Mouse (Mus musculus): ENCODE measurements around the gene Gm21988. TPM values are rescaled to one million over a fixed set of nuclear protein-coding genes. Genes with fewer than 3 reads are reported as not detected.

Gene Gm21988
- total and polyA plus RNA-seq, 3 experiments, result 0.98 to 2.6 (median 1.4) TPM

DNA sequence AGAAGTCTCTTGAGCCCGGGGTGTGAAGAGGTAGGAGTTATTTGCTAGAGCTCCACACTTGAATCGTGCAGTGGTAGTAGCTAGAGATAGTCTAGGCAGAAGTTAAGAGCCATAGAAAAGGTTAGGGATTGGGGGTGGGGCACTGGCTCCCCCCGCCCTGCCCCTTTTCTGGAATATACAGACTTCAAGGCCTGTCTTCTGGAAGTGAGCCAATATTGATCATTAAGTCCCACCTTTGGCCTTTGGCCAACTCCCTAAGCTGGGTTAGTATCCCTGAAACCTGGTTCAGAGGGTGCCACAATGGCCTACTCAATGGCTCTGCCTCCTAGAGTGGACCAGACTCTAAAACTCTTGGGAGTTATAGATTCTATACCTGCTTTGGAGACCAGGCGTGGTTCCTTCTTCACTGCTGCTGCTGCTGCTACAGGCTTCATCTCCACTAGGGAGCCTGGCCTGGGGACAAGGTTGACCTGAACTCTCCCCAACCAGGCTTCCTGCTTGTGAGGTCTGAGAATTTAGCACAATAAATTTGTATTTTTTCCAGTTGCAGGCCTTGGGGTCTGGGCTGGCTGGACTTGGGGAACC is 11.9 kb downstream of the Gm21988 start:
- in situ Hi-C loops (cut with MboI; ENCODE audit: low pct_ligation_motif_present, low pct_unique_long_range_greater_than_20kb, low sequenced_read_pairs), result loop anchor here (25.0 kb wide), 2 partner anchors 385 to 535 kb away; partner anchors contain the start of genes 4930544D05Rik, Chrne and Zfp3

DNA sequence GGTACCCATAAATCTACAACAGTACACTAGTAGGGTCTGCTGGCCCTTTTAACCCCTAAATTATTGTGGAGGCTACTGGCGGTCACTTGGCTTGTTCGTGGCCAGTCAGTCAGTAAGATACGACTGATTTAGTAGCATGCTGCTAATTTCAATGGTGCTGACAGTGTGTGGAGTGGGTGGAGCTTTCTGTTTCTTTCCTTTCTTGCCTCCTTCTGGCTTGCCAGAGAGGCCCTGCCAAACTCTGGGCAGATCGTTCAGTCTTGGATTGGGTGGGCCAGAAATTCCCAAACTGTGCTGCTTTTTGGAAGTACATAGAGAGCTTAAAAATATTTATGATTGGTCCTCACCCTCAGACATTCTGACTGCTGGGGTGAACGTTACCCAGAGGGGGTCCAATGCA is 12.5 kb downstream of the Gm21988 start:
- dilution Hi-C loops (cut with MboI; ENCODE audit: extremely low pct_ligation_motif_present, extremely low pct_unique_long_range_greater_than_20kb, low sequenced_read_pairs), result no loop called here

More for the DNA sequence above, 11.9 kb downstream of the Gm21988 start:
- Histone ChIP-seq H3K4me3 (replicated peaks in 1 of 3; ENCODE audit: low read depth in 2 of 3, low read length in 2 of 3, poor library complexity in 1 of 3) (no peak overlapping the region), H3K27ac (ENCODE audit: insufficient read depth, low read depth) (no peak overlapping the region), H3K4me1 (ENCODE audit: control insufficient read depth in 1 of 2, insufficient read depth in 2 of 2) (peaks cover 0 to 30% of the 10 kb centered on the region in 2 experiments; a peak in 2 of 4 replicates), H3K36me3 (replicated peaks in 1 of 2; ENCODE audit: control insufficient read depth in 1 of 2, insufficient read depth in 1 of 2, low read length in 1 of 2) (peaks cover 0 to 13% of the 10 kb centered on the region in 2 experiments), H3K27me3 (replicated peaks) (peaks cover 2% of the 10 kb centered on the region), H3K9me3 (replicated peaks; ENCODE audit: low read length) (no peaks in the 10 kb centered on the region), H3K9ac (ENCODE audit: insufficient read depth, low read depth) (no peak overlapping the region), H3K4me2 (ENCODE audit: insufficient read depth, low read depth, poor library complexity, severe bottlenecking) (no peak overlapping the region), H3K79me2 (replicated peaks; ENCODE audit: control insufficient read depth, extremely low read depth, insufficient read depth, poor library complexity, severe bottlenecking) (no peaks in the 10 kb centered on the region)
- DNase-seq (ENCODE audit: extremely low read depth), result no peak
- TF ChIP-seq UBTF (IDR thresholded peaks at IDR 0.05; ENCODE audit: low read depth, low read length) (no peak), RAD21 (IDR thresholded peaks at IDR 0.05; ENCODE audit: low read depth, low read length) (no peak), MAX (IDR thresholded peaks at IDR 0.05; ENCODE audit: low read length) (no peak), KAT2A (IDR thresholded peaks at IDR 0.05; ENCODE audit: insufficient replicate concordance, low read length) (no peak), ETS1 (conservative IDR thresholded peaks at IDR 0.05; ENCODE audit: low read depth, low read length) (no peak), MAZ (IDR thresholded peaks at IDR 0.05; ENCODE audit: low read depth, low read length) (no peak), MAFK (IDR thresholded peaks at IDR 0.05; ENCODE audit: insufficient replicate concordance, low read length) (no peak), CTCF (conservative IDR thresholded peaks at IDR 0.05 in 1 of 2, IDR thresholded peaks at IDR 0.05 in 1 of 2; ENCODE audit: low read depth in 2 of 2, low read length in 2 of 2) (no peak), JUND (conservative IDR thresholded peaks at IDR 0.05; ENCODE audit: low read depth, low read length) (no peak), CHD2 (IDR thresholded peaks at IDR 0.05; ENCODE audit: low read length) (no peak), GABPA (IDR thresholded peaks at IDR 0.05; ENCODE audit: insufficient replicate concordance, low read depth, low read length) (no peak), CHD1 (IDR thresholded peaks at IDR 0.05; ENCODE audit: low read depth, low read length) (no peak), ELF1 (IDR thresholded peaks at IDR 0.05; ENCODE audit: low read depth, low read length) (no peak), MYC (IDR thresholded peaks at IDR 0.05; ENCODE audit: low read depth, low read length) (no peak), BHLHE40 (IDR thresholded peaks at IDR 0.05; ENCODE audit: low read depth, low read length) (no peak), MEF2A (IDR thresholded peaks at IDR 0.05; ENCODE audit: borderline replicate concordance, low read depth, low read length) (no peak), NRF1 (IDR thresholded peaks at IDR 0.05; ENCODE audit: low read depth, low read length) (no peak), RCOR1 (conservative IDR thresholded peaks at IDR 0.05; ENCODE audit: low read depth, low read length) (no peak), MXI1 (IDR thresholded peaks at IDR 0.05; ENCODE audit: low read depth, low read length) (no peak), ZMIZ1 (IDR thresholded peaks at IDR 0.05; ENCODE audit: low read depth, low read length) (no peak)
- dilution Hi-C loops (cut with MboI; ENCODE audit: extremely low pct_ligation_motif_present, extremely low pct_unique_long_range_greater_than_20kb, low sequenced_read_pairs), result no loop called here

More for the DNA sequence above, 12.5 kb downstream of the Gm21988 start:
- TF ChIP-seq UBTF (IDR thresholded peaks at IDR 0.05; ENCODE audit: low read depth, low read length), result no peak
- TF ChIP-seq RAD21 (IDR thresholded peaks at IDR 0.05; ENCODE audit: low read depth, low read length), result no peak
- TF ChIP-seq NELFE (IDR thresholded peaks at IDR 0.05; ENCODE audit: low read depth, low read length), result no peak
- no peak for TF ChIP-seq POLR2A (IDR thresholded peaks at IDR 0.05; ENCODE audit: low read depth, low read length)
- no peak for TF ChIP-seq CTCF (conservative IDR thresholded peaks at IDR 0.05 in 1 of 2, IDR thresholded peaks at IDR 0.05 in 1 of 2; ENCODE audit: low read depth in 2 of 2, low read length in 2 of 2)
- no peak for TF ChIP-seq MEF2A (IDR thresholded peaks at IDR 0.05; ENCODE audit: borderline replicate concordance, low read depth, low read length)
- no peak for TF ChIP-seq RCOR1 (conservative IDR thresholded peaks at IDR 0.05; ENCODE audit: low read depth, low read length)
- TF ChIP-seq JUND (conservative IDR thresholded peaks at IDR 0.05; ENCODE audit: low read depth, low read length), result no peak
- TF ChIP-seq JUN (IDR thresholded peaks at IDR 0.05; ENCODE audit: insufficient read depth, low read depth, low read length), result no peak
- TF ChIP-seq IRF4 (IDR thresholded peaks at IDR 0.05; ENCODE audit: low read depth, low read length), result no peak
- TF ChIP-seq BHLHE40 (IDR thresholded peaks at IDR 0.05; ENCODE audit: low read depth, low read length), result no peak
- no peak for TF ChIP-seq ELF1 (IDR thresholded peaks at IDR 0.05; ENCODE audit: low read depth, low read length)
- no peak for TF ChIP-seq MYC (IDR thresholded peaks at IDR 0.05; ENCODE audit: low read depth, low read length)
- no peak for TF ChIP-seq MAX (IDR thresholded peaks at IDR 0.05; ENCODE audit: low read length)
- peaks cover 3 to 34% of the 10 kb centered on the region in 2 experiments; a peak in 3 of 4 replicates for H3K4me1 ChIP-seq (ENCODE audit: control insufficient read depth in 1 of 2, insufficient read depth in 2 of 2)
- no peak overlapping the region for H3K4me2 ChIP-seq (ENCODE audit: insufficient read depth, low read depth, poor library complexity, severe bottlenecking)
- DNase-seq (ENCODE audit: extremely low read depth), result no peak
- in situ Hi-C loops (cut with MboI; ENCODE audit: low pct_ligation_motif_present, low pct_unique_long_range_greater_than_20kb, low sequenced_read_pairs), result loop anchor here (25.0 kb wide), 2 partner anchors 385 to 535 kb away; partner anchors contain the start of genes 4930544D05Rik, Chrne and Zfp3
- H3K36me3 ChIP-seq (replicated peaks in 1 of 2; ENCODE audit: control insufficient read depth in 1 of 2, insufficient read depth in 1 of 2, low read length in 1 of 2), result peaks cover 0 to 14% of the 10 kb centered on the region in 2 experiments
- no peaks in the 10 kb centered on the region for H3K79me2 ChIP-seq (replicated peaks; ENCODE audit: control insufficient read depth, extremely low read depth, insufficient read depth, poor library complexity, severe bottlenecking)
- H3K4me3 ChIP-seq (replicated peaks in 1 of 3; ENCODE audit: low read depth in 2 of 3, low read length in 2 of 3, poor library complexity in 1 of 3), result no peak overlapping the region
- no peak overlapping the region for H3K9ac ChIP-seq (ENCODE audit: insufficient read depth, low read depth)
- no peak overlapping the region for H3K27ac ChIP-seq (ENCODE audit: insufficient read depth, low read depth)
- H3K27me3 ChIP-seq (replicated peaks), result peaks cover 2% of the 10 kb centered on the region
- no peaks in the 10 kb centered on the region for H3K9me3 ChIP-seq (replicated peaks; ENCODE audit: low read length)
